Mouse (Mus musculus) adrenal gland, adult 2 months (tissue): ENCODE results near the gene Gm3099. TPM values are rescaled to one million over a fixed set of nuclear protein-coding genes. Genes with fewer than 3 reads are reported as not detected.
"Not testable (repeated sequence)": the region's sequence is repeated elsewhere in the genome, so short reads cannot be mapped to it uniquely, and the experiment has no call there.

Experiments used
- DNase-seq: peaks from one replicate; pipeline ENCODE4 v3.0.0; 2021
- long read RNA-seq: library from polyadenylated mRNA; stranded (forward); transcript quantifications from one replicate; pipeline ENCODE4 v2.0.0, GENCODE M21; 2021
- polyA plus RNA-seq: library from polyadenylated mRNA; depleted of rRNA; stranded (reverse); fragments of >200 nt; gene quantifications from 2 replicates; pipeline ENCODE4 v1.2.3, GENCODE M21; 2012; rRNA removed
- total RNA-seq, 2 experiments: library from RNA; stranded (reverse); gene quantifications; 2 replicates each; pipeline ENCODE4 v1.2.3; 2021

Gene Gm3099
- total RNA-seq (not detected), polyA plus RNA-seq (not detected in 2 replicates)
- long read RNA-seq: 0 reads

DNA sequence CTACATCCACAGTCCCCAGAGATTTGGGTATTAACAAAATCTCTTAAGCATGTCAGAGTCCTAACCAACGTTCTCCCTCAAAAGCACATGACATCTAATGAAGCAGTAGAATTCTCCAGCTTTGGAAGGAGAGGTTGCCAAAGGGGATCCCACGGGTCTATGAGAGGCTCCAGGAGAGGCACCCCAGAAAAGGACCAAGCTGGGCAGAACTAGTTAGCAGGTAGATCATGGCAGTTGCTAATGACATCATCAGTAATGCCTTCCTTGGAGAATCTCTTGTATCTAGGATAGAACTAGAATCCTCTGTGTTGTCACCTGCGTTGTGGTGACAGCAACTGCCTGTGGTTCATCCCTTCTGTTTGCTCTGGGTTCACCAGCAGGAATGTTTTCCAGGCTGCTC is at the start of gene Gm3099:
Gene Gm3099 (plus strand): TSS at position 301 of the 400 bp plus-strand sequence.
- DNase-seq: not testable (repeated sequence)

GRCm38 (mm10) chr14:3963247-3963646 is 34.9 kb upstream of the Gm3099 start, which contains the start of gene Gm3095:
TSS of gene Gm3095 (plus strand) at chr14:3963547.
- not testable (repeated sequence) for DNase-seq

DNA sequence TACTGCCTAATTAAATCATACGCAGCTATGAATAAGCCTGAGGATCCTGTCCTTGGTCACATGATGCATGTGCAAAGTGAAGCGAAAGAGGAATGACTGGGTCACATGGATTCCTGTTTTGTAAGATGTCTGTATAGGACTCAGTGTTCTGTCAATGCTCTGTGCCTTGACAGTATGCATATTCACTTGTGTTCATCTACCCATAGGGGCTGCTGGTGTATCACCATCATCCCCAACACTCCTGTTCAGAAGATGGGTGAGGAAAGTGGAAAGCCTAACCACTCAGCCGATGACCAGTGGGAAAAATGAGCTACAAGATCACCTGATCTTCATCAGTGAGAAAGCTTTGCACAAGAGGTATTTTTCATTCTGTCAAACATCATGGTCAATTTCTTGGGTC is 25.4 kb downstream of the Gm3099 start, which contains the start of gene Gm5796:
Gene Gm5796 (plus strand): TSS at position 301 of the 400 bp plus-strand sequence.
- DNase-seq: not testable (repeated sequence)

Other genes starting within 250 kb of the Gm3099 start
- under 1 TPM in 1 of 2 experiments, not detected in 1; 0.14 TPM for gene Gm3002, start 188.3 kb upstream of the Gm3099 start, total RNA-seq
- gene Gm3002, start 188.3 kb upstream of the Gm3099 start, polyA plus RNA-seq: not detected in 2 replicates
- gene Gm3033, start 152.1 kb upstream of the Gm3099 start, total RNA-seq: under 1 TPM in 1 of 2 experiments, not detected in 1; 0.23 TPM
- not detected in 2 replicates for gene Gm3033, start 152.1 kb upstream of the Gm3099 start, polyA plus RNA-seq
- not detected for gene Gm2916, start 114.2 kb upstream of the Gm3099 start, total RNA-seq
- not detected in 2 replicates for gene Gm2916, start 114.2 kb upstream of the Gm3099 start, polyA plus RNA-seq
- not detected for gene Gm3029, start 66.6 kb upstream of the Gm3099 start, total RNA-seq
- gene Gm3029, start 66.6 kb upstream of the Gm3099 start, polyA plus RNA-seq: not detected in 2 replicates
- gene Gm3095, start 34.8 kb upstream of the Gm3099 start, total RNA-seq: not detected
- gene Gm3095, start 34.8 kb upstream of the Gm3099 start, polyA plus RNA-seq: 0.08 TPM in 1 of 2 replicates, not detected in the other
- under 1 TPM; 0.26 to 0.38 TPM for gene Gm5796, start 25.5 kb downstream of the Gm3099 start, total RNA-seq
- gene Gm5796, start 25.5 kb downstream of the Gm3099 start, polyA plus RNA-seq: not detected in 2 replicates
- under 1 TPM in 1 of 2 experiments, not detected in 1; 0.17 TPM for gene Gm3115, start 85.7 kb downstream of the Gm3099 start, total RNA-seq
- gene Gm3115, start 85.7 kb downstream of the Gm3099 start, polyA plus RNA-seq: not detected in 2 replicates
- gene Gm8108, start 112.1 kb downstream of the Gm3099 start, total RNA-seq: not detected
- gene Gm8108, start 112.1 kb downstream of the Gm3099 start, polyA plus RNA-seq: not detected in 2 replicates
- not detected for gene Gm3127, start 166.6 kb downstream of the Gm3099 start, total RNA-seq
- not detected in 2 replicates for gene Gm3127, start 166.6 kb downstream of the Gm3099 start, polyA plus RNA-seq
- gene Gm2974, start 184.2 kb downstream of the Gm3099 start, total RNA-seq: not detected
- gene Gm2974, start 184.2 kb downstream of the Gm3099 start, polyA plus RNA-seq: 0.06 TPM in 1 of 2 replicates, not detected in the other